Mouse (Mus musculus) right cerebral cortex, postnatal 25 days (tissue): ENCODE measurements at regions not wholly inside any gene's neighbourhood (a gene's known extent, or its start where the extent isn't known, plus 50 kb on each side); places are given as distances from the start of the nearest gene placed in this dataset.

ENCODE experiments used
- DNase-seq: peaks from one replicate; pipeline ENCODE4 v3.0.0; 2022

GRCm38 (mm10) chr8:26892380-26892779 lies 84.7 kb upstream of the Zfp703 start:
- no peak for DNase-seq

- DNase-seq = no peak
These were observed 81.3 kb upstream of the Zfp703 start for GRCm38 (mm10) chr8:26895867-26896266.

- no peak for DNase-seq
These were observed 73.8 kb upstream of the Zfp703 start for GRCm38 (mm10) chr8:26903289-26903688.

- no peak for DNase-seq
These were observed 70.9 kb upstream of the Zfp703 start for GRCm38 (mm10) chr8:26906257-26906656.

GRCm38 (mm10) chr8:26907347-26908170 lies 69.6 kb upstream of the Zfp703 start:
- no peak for DNase-seq

- DNase-seq = no peak
These were observed 66.9 kb upstream of the Zfp703 start for GRCm38 (mm10) chr8:26910186-26910585.

- no peak for DNase-seq
These were observed 63.3 kb upstream of the Zfp703 start for GRCm38 (mm10) chr8:26913562-26914529.

GRCm38 (mm10) chr8:26915731-26916130 lies 61.4 kb upstream of the Zfp703 start:
- DNase-seq = no peak

- no peak for DNase-seq
These were observed 55.5 kb upstream of the Zfp703 start for GRCm38 (mm10) chr8:26921531-26922177.

- DNase-seq = no peak
These were observed 55.0 kb upstream of the Zfp703 start for GRCm38 (mm10) chr8:26922178-26922540.

GRCm38 (mm10) chr8:26923166-26923565 lies 54.0 kb upstream of the Zfp703 start:
- no peak for DNase-seq
